Mouse (Mus musculus): ENCODE results near the gene Sars.
A peak's percentile ranks its signal among the peaks of the same experiment; 100 is the strongest.

Sars gene

GRCm38 (mm10) chr3:108444698-108445365 is at the start of gene Sars:
Gene Sars, minus strand, starts transcription at chr3:108445209.
- peak; percentile 90 for DNase-seq

GRCm38 (mm10) chr3:108489968-108490367 is 45.0 kb upstream of the Sars start:
- DNase-seq, result no peak

GRCm38 (mm10) chr3:108484749-108485148 is 39.7 kb upstream of the Sars start:
- DNase-seq, result no peak

GRCm38 (mm10) chr3:108478800-108479199 is 33.8 kb upstream of the Sars start:
- no peak for DNase-seq

GRCm38 (mm10) chr3:108476761-108477619 is 32.0 kb upstream of the Sars start:
- no peak for DNase-seq

- no peak for DNase-seq
These were observed 30.5 kb upstream of the Sars start for GRCm38 (mm10) chr3:108475496-108475895.

- no peak for DNase-seq
These were observed 30.0 kb upstream of the Sars start for GRCm38 (mm10) chr3:108474969-108475368.

- no peak for DNase-seq
These were observed 22.8 kb upstream of the Sars start for GRCm38 (mm10) chr3:108467760-108468159.

- DNase-seq, result no peak
These were observed 21.4 kb upstream of the Sars start for GRCm38 (mm10) chr3:108466425-108466824.

- DNase-seq, result no peak
These were observed 13.9 kb upstream of the Sars start for GRCm38 (mm10) chr3:108458866-108459265.

GRCm38 (mm10) chr3:108458380-108458779 is 13.4 kb upstream of the Sars start:
- no peak for DNase-seq

GRCm38 (mm10) chr3:108454172-108454571 is 9.2 kb upstream of the Sars start:
- DNase-seq, result no peak

- no peak for DNase-seq
These were observed 7.0 kb upstream of the Sars start for GRCm38 (mm10) chr3:108451969-108452368.

GRCm38 (mm10) chr3:108445366-108445705 is 327 bp upstream of the Sars start:
- DNase-seq, result no peak

- DNase-seq, result peak; percentile 22
These were observed 980 bp downstream of the Sars start for GRCm38 (mm10) chr3:108444029-108444428.

GRCm38 (mm10) chr3:108436380-108436714 is 8.7 kb downstream of the Sars start:
- no peak for DNase-seq

- DNase-seq, result no peak
These were observed 9.2 kb downstream of the Sars start for GRCm38 (mm10) chr3:108435701-108436379.

- no peak for DNase-seq
These were observed 11.0 kb downstream of the Sars start for GRCm38 (mm10) chr3:108433881-108434495.

GRCm38 (mm10) chr3:108433188-108433880 is 11.7 kb downstream of the Sars start:
- no peak for DNase-seq

- DNase-seq, result no peak
These were observed 12.3 kb downstream of the Sars start for GRCm38 (mm10) chr3:108432542-108433187.

- no peak for DNase-seq
These were observed 19.4 kb downstream of the Sars start for GRCm38 (mm10) chr3:108425624-108426018.

GRCm38 (mm10) chr3:108424944-108425623 is 19.9 kb downstream of the Sars start:
- no peak for DNase-seq
